Mouse (Mus musculus) hindlimb bud, embryonic 11.5 days (tissue): ENCODE results near the gene Taldo1.
"Not testable (repeated sequence)": the region's sequence is repeated elsewhere in the genome, so short reads cannot be mapped to it uniquely, and the experiment has no call there.

Experiments used
- DNase-seq: peaks from one replicate; pipeline ENCODE4 v3.0.0-alpha.2; 2012; ENCODE audit warnings: low read depth, low spot score; ENCODE audit errors: extremely low spot score

Gene Taldo1

GRCm38 (mm10) chr7:141387807-141388486, 4.1 kb upstream of the Taldo1 start:
- no peak for DNase-seq

- no peak for DNase-seq
Measured at GRCm38 (mm10) chr7:141388487-141389109, 3.4 kb upstream of the Taldo1 start.

GRCm38 (mm10) chr7:141390326-141391259, 1.4 kb upstream of the Taldo1 start:
- no peak for DNase-seq

GRCm38 (mm10) chr7:141392552-141393222, 688 bp downstream of the Taldo1 start:
- no peak for DNase-seq

- DNase-seq = no peak
Measured at GRCm38 (mm10) chr7:141394158-141394557, 2.2 kb downstream of the Taldo1 start.

GRCm38 (mm10) chr7:141394771-141395170, 2.8 kb downstream of the Taldo1 start:
- no peak for DNase-seq

GRCm38 (mm10) chr7:141395348-141395747, 3.3 kb downstream of the Taldo1 start:
- no peak for DNase-seq

GRCm38 (mm10) chr7:141403305-141403704, 11.3 kb downstream of the Taldo1 start:
- DNase-seq = no peak

- DNase-seq = no peak
Measured at GRCm38 (mm10) chr7:141405466-141405865, 13.5 kb downstream of the Taldo1 start.

GRCm38 (mm10) chr7:141407670-141408069, 15.7 kb downstream of the Taldo1 start:
- DNase-seq = not testable (repeated sequence)

GRCm38 (mm10) chr7:141408833-141409232, 16.8 kb downstream of the Taldo1 start:
- DNase-seq = peak; percentile 53

- no peak for DNase-seq
Measured at GRCm38 (mm10) chr7:141410631-141411030, 18.6 kb downstream of the Taldo1 start.

- no peak for DNase-seq
Measured at GRCm38 (mm10) chr7:141411667-141412066, 19.7 kb downstream of the Taldo1 start.

- no peak for DNase-seq
Measured at GRCm38 (mm10) chr7:141413331-141413730, 21.3 kb downstream of the Taldo1 start.

- DNase-seq = peak; percentile 98
Measured at GRCm38 (mm10) chr7:141413809-141414584, 22.0 kb downstream of the Taldo1 start, which contains the start of gene Gatd1. Gene Gatd1 (minus strand): TSS chr7:141414136.

GRCm38 (mm10) chr7:141416144-141416841, 24.3 kb downstream of the Taldo1 start:
- DNase-seq = no peak

GRCm38 (mm10) chr7:141417731-141418681, 26.0 kb downstream of the Taldo1 start:
- DNase-seq = no peak

- DNase-seq = no peak
Measured at GRCm38 (mm10) chr7:141418970-141419369, 27.0 kb downstream of the Taldo1 start.
